8 mouse cellular contexts compared by ENCODE assay signal in the genomic region with DNA sequence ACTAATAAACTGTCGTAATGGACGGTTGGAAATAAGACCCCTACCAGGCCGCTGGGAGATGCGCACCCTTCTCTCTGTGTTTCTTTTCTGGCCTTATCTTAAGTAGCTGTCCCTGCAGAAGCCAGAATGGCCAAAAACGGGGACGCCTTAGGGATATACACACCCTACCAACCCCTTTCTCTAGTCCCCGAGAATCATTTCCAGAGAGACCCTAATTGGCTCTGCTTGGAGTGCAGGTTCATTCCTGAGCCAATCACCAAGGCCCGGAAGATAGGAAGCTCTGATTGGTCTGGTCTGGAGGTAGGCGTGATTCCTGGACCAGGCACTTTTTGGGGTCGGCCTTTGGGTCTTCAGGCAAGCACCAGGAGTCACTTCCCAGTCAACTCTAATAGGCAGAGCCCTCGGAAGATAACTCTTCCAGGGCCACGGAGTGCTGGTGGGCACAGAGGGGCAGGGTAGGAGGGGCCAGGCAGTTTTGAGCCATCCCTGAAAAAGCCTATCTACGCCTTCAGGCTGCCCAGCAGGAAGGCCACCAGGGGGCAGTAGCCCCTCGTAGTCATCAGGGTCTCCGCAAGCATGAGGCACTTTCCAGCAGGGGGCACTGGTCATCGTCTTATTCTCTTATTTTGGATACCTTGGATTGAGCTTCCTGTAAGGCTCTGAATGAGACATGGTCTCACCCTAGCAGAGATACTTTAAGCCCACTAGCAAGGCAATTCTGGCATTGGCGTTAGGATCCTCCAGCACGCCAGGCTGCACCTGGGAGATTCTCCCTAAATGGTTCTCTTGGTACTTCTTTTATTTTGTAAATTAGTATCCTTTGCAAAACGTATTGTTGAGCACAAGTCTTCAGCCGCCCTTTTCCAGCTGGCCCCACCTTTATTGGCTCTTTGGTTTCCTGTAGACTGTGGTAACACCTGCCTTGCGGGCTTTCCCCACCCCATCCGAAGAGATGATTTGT. TPM values are rescaled to one million over a fixed set of nuclear protein-coding genes. Genes with fewer than 3 reads are reported as not detected.
A peak's percentile ranks its signal among the peaks of the same experiment; 100 is the strongest.
DNase-seq lines count a peak whose midpoint lies in the region; TF ChIP-seq lines count a peak whose summit lies in the region.

No protein-coding gene starts in this region.

- no peaks in the 10 kb centered on the region for H3K79me2 ChIP-seq in macrophage (ENCODE audit: inconsistent target)

- TF ChIP-seq POLR2A in cortical plate, adult 2 months (IDR thresholded peaks at IDR 0.05; ENCODE audit: extremely low read depth, insufficient read depth, low read length) = peak; percentile 85

- intact Hi-C loops in left cerebral cortex, adult 2 months (cut with DNase I) = loop anchor here (1.0 to 5.0 kb wide), 6 partner anchors 35 to 350 kb away; partner anchors contain the start of genes Kcnb1 and Slc9a8

- H3K27ac ChIP-seq in cortical plate, adult 2 months (ENCODE audit: insufficient read depth, low read length) = peak overlapping the region; percentile 31; the same call in 1 of the 2 replicates
- H3K27ac ChIP-seq in left cerebral cortex, adult 2 months = peak overlapping the region; percentile 91
- no peak overlapping the region for H3K27ac ChIP-seq in macrophage

- H3K4me1 ChIP-seq in cortical plate, adult 2 months (ENCODE audit: control insufficient read depth, insufficient read depth, low read length) = no peaks in the 10 kb centered on the region

- peak overlapping the region; percentile 59 for H3K4me3 ChIP-seq in cortical plate, adult 2 months (ENCODE audit: insufficient read depth, low read length)
- peak overlapping the region; percentile 53 for H3K4me3 ChIP-seq in left cerebral cortex, adult 2 months
- peak overlapping the region; percentile 38 for H3K4me3 ChIP-seq in macrophage (ENCODE audit: inconsistent target)

- H3K36me3 ChIP-seq in macrophage (ENCODE audit: inconsistent target) = no peaks in the 10 kb centered on the region

- peak; percentile 100 for TF ChIP-seq CTCF in cortical plate, adult 2 months (IDR thresholded peaks at IDR 0.05; ENCODE audit: extremely low read depth, insufficient read depth, low read length)
- peak; percentile 100 for TF ChIP-seq CTCF in left cerebral cortex, adult 2 months (IDR thresholded peaks at IDR 0.05)

- peak; percentile 97 for DNase-seq in adipocyte (ENCODE audit: low spot score)
- DNase-seq in gastrocnemius, adult 8-10 months (ENCODE audit: low spot score in 2 of 2) = peak; percentile 91 to 93
- DNase-seq in hindlimb bud, embryonic 11.5 days (ENCODE audit: extremely low spot score, low read depth, low spot score) = peak; percentile 96
- peak; percentile 93 to 97 for DNase-seq in left cerebral cortex, adult 2 months (ENCODE audit: extremely low spot score in 1 of 2, low spot score in 2 of 2)
- peak; percentile 96 for DNase-seq in retina, postnatal 7 days (ENCODE audit: low read depth, low spot score)
- peak; percentile 85 to 92 for DNase-seq in urinary bladder, adult 18-20 months (ENCODE audit: low spot score in 2 of 2)

- WGBS in macrophage (ENCODE audit: missing documents) = 7% methylated on average over 22 of the region's 22 CpGs

RNA-seq across cellular contexts. Expression of gene Znfx1, which starts 9.1 kb away (rescaled TPM):
- polyA plus RNA-seq in cortical plate, adult 2 months (2012; rRNA removed) = 35.1 and 37.1 TPM in 2 replicates
- total RNA-seq in gastrocnemius, adult 8-10 months (2022) = 10 to 100 TPM; 26.7 to 32.5 (median 28.5) TPM
- 10 to 100 TPM; 76.7 to 80.7 TPM for total RNA-seq in left cerebral cortex, adult 2 months (2021)
- 100 to 1,000 TPM; 140 to 707 (median 513) TPM for total RNA-seq in macrophage (2018; cell fraction: chromatin; rRNA removed)
- 100 to 1,000 TPM; 148 to 640 (median 330) TPM for total RNA-seq in macrophage (2018; cell fraction: cytosol; rRNA removed)
- total RNA-seq in macrophage (2018; cell fraction: nucleus; rRNA removed) = 100 to 1,000 TPM; 164 to 846 (median 558) TPM
- 128 to 243 TPM (median 153 TPM) in 3 replicates for polyA plus RNA-seq in macrophage (2018)

RNA-seq across cellular contexts. Expression of gene Ddx27, which starts 56.9 kb away (rescaled TPM):
- polyA plus RNA-seq in cortical plate, adult 2 months (2012; rRNA removed) = 34.9 and 35.6 TPM in 2 replicates
- total RNA-seq in gastrocnemius, adult 8-10 months (2022) = 10 to 100 TPM in 2 of 4 experiments, 1 to 10 TPM in 2; 8.0 to 12.5 (median 9.8) TPM
- 10 to 100 TPM; 34.6 to 35.5 TPM for total RNA-seq in left cerebral cortex, adult 2 months (2021)
- total RNA-seq in macrophage (2018; cell fraction: chromatin; rRNA removed) = 100 to 1,000 TPM in 1 of 26 experiments, 10 to 100 TPM in 25; 22.9 to 107 (median 48.0) TPM
- total RNA-seq in macrophage (2018; cell fraction: cytosol; rRNA removed) = 10 to 100 TPM; 16.7 to 23.4 (median 20.4) TPM
- total RNA-seq in macrophage (2018; cell fraction: nucleus; rRNA removed) = 10 to 100 TPM; 16.6 to 64.4 (median 23.7) TPM
- polyA plus RNA-seq in macrophage (2018) = 15.6 to 38.1 TPM (median 33.2 TPM) in 3 replicates
